Mouse (Mus musculus) lung, embryonic 16.5 days (tissue): ENCODE results near the gene Car5a. TPM values are rescaled to one million over a fixed set of nuclear protein-coding genes. Genes with fewer than 3 reads are reported as not detected.
A peak's percentile ranks its signal among the peaks of the same experiment; 100 is the strongest.

Experiments
- ATAC-seq: fragments of 200-750 bp; cut with Nextera tagmentation; 2 replicates; pipeline ENCODE4 v1.8.0; 2017; ENCODE audit warnings: low read depth, mild to moderate bottlenecking, moderate library complexity
- H3K27ac ChIP-seq: fragments of 300-500 bp; sonication (generic); 2 replicates; pipeline ENCODE4 v1.5.1; 2014; ENCODE audit warnings: mild to moderate bottlenecking, control low read depth, low read length
- H3K27me3 ChIP-seq: fragments of 300-500 bp; sonication (generic); 2 replicates; pipeline ENCODE4 v1.6.1; 2014; ENCODE audit warnings: low read depth, low read length, mixed read lengths; ENCODE audit not compliant: control insufficient read depth, insufficient read depth
- H3K36me3 ChIP-seq: fragments of 300-500 bp; sonication (generic); 2 replicates; pipeline ENCODE4 v1.6.1; 2014; ENCODE audit warnings: low read length; ENCODE audit not compliant: control insufficient read depth, insufficient read depth
- H3K4me1 ChIP-seq: fragments of 300-500 bp; sonication (generic); replicated peaks from 2 replicates; pipeline ENCODE4 v1.6.1; 2014; ENCODE audit warnings: low read length, mixed read lengths; ENCODE audit not compliant: control insufficient read depth, insufficient read depth
- H3K4me2 ChIP-seq: fragments of 300-500 bp; sonication (generic); 2 replicates; pipeline ENCODE4 v1.6.1; 2014; ENCODE audit warnings: low read depth, low read length, control low read depth
- H3K4me3 ChIP-seq: fragments of 300-500 bp; sonication (generic); 2 replicates; pipeline ENCODE4 v1.5.1; 2014; ENCODE audit warnings: mild to moderate bottlenecking, low read length, control low read depth
- H3K9ac ChIP-seq: fragments of 300-500 bp; sonication (generic); 2 replicates; pipeline ENCODE4 v1.6.1; 2014; ENCODE audit warnings: low read length, control low read depth
- H3K9me3 ChIP-seq: fragments of 300-500 bp; sonication (generic); 2 replicates; pipeline ENCODE4 v1.6.1; 2016; ENCODE audit warnings: low read length; ENCODE audit not compliant: control insufficient read depth
- WGBS: fragments of 180-500 bp; shearing (Covaris S2); extraction: QIAGEN DNeasy Blood & Tissue Kit; methylation state at CpG from one replicate; pipeline ENCODE4 v1.1.7; 2014; 5-methylcytosine and 5-hydroxymethylcytosine counted together
- polyA plus RNA-seq: library from polyadenylated mRNA; unstranded; fragments of >200 nt; fragmentation: Nextera tagmentation; extraction: Ambion mirVana; gene quantifications from 2 replicates; pipeline ENCODE4 v1.2.1, GENCODE M21; 2015

The Car5a gene
- polyA plus RNA-seq, 1 experiment from 2014 or later = not detected

- Histone ChIP-seq H3K4me2 (no peak overlapping the region), H3K27ac (no peak overlapping the region), H3K9me3 (no peaks in the 10 kb centered on the region), H3K9ac (no peak overlapping the region), H3K4me1 (no peaks in the 10 kb centered on the region), H3K36me3 (peaks cover 38% of the 10 kb centered on the region), H3K4me3 (no peak overlapping the region), H3K27me3 (no peaks in the 10 kb centered on the region)
- ATAC-seq = peak; percentile 72; the same call in 1 of the 2 replicates
- 71% methylated on average over 8 of the region's 8 CpGs for WGBS
Measured at GRCm38 (mm10) chr8:121977819-121978590, 33.3 kb upstream of the Car5a start.

DNA sequence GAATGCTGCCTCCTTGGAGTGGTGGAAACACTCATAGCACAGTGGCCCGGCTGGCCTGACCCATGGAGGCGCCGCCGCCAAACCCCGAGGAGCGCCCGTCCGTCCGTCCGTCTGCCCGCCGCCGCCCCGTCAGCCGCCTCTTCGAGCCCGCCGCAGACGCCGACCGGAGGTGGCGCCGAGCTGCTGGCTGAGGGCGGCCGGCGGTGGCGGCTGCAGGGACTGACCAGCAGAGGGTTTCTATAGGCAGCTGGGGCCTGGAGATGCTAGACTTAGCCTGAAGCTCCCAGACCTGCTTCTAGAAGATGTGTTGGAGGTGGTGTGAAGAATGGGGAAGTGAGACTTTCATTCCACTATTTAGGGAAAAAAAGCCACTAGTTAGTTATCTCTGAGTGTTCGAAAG, 29.2 kb upstream of the Car5a start:
- Histone ChIP-seq H3K4me2 (no peak overlapping the region), H3K27ac (no peak overlapping the region), H3K4me1 (no peaks in the 10 kb centered on the region; the same call in 1 of the 2 replicates), H3K27me3 (no peaks in the 10 kb centered on the region), H3K36me3 (peaks cover 28% of the 10 kb centered on the region), H3K9me3 (no peaks in the 10 kb centered on the region), H3K9ac (no peak overlapping the region), H3K4me3 (no peak overlapping the region)
- 90% methylated on average over 28 of the region's 28 CpGs for WGBS
- ATAC-seq = no peak

GRCm38 (mm10) chr8:121971488-121972058, 26.9 kb upstream of the Car5a start:
- no peak overlapping the region for H3K27ac ChIP-seq
- ATAC-seq = no peak
- 69% methylated on average over 17 of the region's 17 CpGs for WGBS

DNA sequence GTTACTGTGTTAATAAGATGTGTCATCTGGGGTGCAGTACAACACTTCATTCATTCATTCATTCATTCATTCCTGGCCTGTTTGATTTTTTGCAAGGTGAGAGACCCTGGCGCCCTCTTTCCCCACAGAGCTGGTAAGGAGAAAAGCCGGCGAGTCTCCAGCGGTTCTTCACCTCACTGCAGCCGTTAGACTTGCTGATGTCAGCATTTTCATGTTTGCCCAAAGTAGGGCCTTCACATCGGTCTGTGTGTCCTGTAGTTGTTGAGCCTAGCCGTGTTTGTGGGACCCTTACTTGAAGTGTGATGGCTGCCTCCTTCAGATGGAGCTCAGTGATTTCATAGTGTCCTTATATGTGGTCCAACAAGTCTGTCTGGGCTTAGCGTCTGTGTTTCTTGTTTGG, 25.5 kb upstream of the Car5a start:
- WGBS = 65% methylated on average over 8 of the region's 8 CpGs
- no peak for ATAC-seq

More at GRCm38 (mm10) chr8:121971488-121972058, 26.9 kb upstream of the Car5a start:
- Histone ChIP-seq H3K4me1 (peaks cover 12% of the 10 kb centered on the region), H3K36me3 (peaks cover 17% of the 10 kb centered on the region), H3K4me2 (no peak overlapping the region), H3K9ac (no peak overlapping the region), H3K9me3 (no peaks in the 10 kb centered on the region), H3K27me3 (no peaks in the 10 kb centered on the region), H3K4me3 (no peak overlapping the region)

GRCm38 (mm10) chr8:121968542-121968941, 23.8 kb upstream of the Car5a start:
- peaks cover 15% of the 10 kb centered on the region for H3K4me1 ChIP-seq
- H3K9me3 ChIP-seq = no peaks in the 10 kb centered on the region
- no peak for ATAC-seq
- 52% methylated on average over 4 of the region's 4 CpGs for WGBS
- H3K9ac ChIP-seq = no peak overlapping the region
- no peak overlapping the region for H3K4me3 ChIP-seq
- H3K36me3 ChIP-seq = no peaks in the 10 kb centered on the region
- H3K27ac ChIP-seq = peak overlapping the region; percentile 10; the same call in 1 of the 2 replicates
- no peaks in the 10 kb centered on the region for H3K27me3 ChIP-seq
- no peak overlapping the region for H3K4me2 ChIP-seq

More for the DNA sequence above, 25.5 kb upstream of the Car5a start:
- Histone ChIP-seq H3K36me3 (peaks cover 4% of the 10 kb centered on the region), H3K27me3 (no peaks in the 10 kb centered on the region), H3K4me2 (no peak overlapping the region), H3K27ac (no peak overlapping the region), H3K9ac (no peak overlapping the region), H3K4me3 (no peak overlapping the region), H3K4me1 (peaks cover 12% of the 10 kb centered on the region), H3K9me3 (no peaks in the 10 kb centered on the region)

DNA sequence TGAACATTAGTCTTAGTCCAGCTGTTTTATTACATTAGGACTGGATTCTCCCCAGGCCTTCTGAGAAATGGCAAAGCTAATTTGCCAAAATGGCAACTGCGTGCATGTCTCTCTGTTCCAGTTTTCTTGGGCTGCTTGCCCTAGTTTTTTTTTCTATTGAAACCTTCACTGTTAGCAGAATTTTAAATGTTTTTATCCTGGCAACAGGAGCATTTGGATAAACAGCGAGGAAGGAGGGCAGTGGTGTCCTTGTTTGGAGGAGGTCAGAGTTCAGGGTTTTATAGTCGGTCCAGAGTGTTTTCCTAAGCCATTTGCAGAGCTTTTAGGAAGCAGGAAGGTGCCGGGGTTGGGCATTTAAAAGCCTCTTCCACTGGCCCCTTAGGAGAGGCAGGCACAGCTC, 23.3 kb upstream of the Car5a start:
- ATAC-seq = no peak
- WGBS = 43% methylated on average over 4 of the region's 4 CpGs
- Histone ChIP-seq H3K4me1 (peaks cover 15% of the 10 kb centered on the region), H3K4me2 (no peak overlapping the region), H3K9me3 (no peaks in the 10 kb centered on the region), H3K27ac (peak overlapping the region; percentile 10; the same call in 1 of the 2 replicates), H3K9ac (no peak overlapping the region), H3K27me3 (no peaks in the 10 kb centered on the region), H3K36me3 (no peaks in the 10 kb centered on the region), H3K4me3 (no peak overlapping the region)

DNA sequence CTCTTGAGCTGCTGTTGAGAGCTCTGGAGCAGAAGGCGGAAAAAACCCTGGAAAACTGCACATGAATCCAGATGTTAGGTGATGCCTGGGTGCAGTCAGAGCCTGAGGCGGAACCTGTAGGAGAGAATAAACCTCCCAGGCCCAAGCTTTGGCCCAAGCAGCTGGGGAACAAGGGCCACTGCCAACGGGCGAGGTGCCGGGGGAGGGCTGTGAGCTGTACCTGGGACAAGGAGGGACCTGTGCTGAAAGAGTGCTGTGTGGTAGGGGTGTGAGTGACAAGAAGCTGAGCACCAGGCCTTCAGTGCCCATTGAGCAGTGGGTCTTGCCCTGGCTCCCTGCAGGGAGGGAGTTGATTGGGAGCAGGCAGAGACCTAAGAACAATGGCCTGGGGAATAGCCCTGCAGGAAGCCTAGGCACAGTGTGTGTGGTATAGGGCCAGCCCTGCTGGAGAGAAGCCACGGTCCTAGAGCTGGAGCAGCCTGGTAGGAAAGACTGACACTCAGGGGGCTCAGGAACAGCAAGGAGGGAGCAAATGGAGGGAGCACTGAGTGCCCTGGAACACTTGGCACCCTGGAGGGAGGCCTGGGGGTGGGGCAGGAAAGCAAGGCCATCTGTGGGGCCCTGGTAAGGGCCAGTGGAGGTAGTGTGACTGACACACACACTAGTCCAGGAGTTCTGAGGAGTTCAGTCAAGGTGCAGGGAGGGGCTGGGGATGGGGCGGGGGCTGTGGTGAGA, 22.2 kb upstream of the Car5a start:
- Histone ChIP-seq H3K36me3 (no peaks in the 10 kb centered on the region), H3K27ac (no peak overlapping the region), H3K4me3 (no peak overlapping the region), H3K4me2 (no peak overlapping the region), H3K9ac (peak overlapping the region; percentile 38; the same call in 1 of the 2 replicates), H3K9me3 (no peaks in the 10 kb centered on the region), H3K27me3 (no peaks in the 10 kb centered on the region), H3K4me1 (peaks cover 21% of the 10 kb centered on the region)
- ATAC-seq = peak; percentile 29; the same call in 1 of the 2 replicates
- 63% methylated on average over 7 of the region's 7 CpGs for WGBS

DNA sequence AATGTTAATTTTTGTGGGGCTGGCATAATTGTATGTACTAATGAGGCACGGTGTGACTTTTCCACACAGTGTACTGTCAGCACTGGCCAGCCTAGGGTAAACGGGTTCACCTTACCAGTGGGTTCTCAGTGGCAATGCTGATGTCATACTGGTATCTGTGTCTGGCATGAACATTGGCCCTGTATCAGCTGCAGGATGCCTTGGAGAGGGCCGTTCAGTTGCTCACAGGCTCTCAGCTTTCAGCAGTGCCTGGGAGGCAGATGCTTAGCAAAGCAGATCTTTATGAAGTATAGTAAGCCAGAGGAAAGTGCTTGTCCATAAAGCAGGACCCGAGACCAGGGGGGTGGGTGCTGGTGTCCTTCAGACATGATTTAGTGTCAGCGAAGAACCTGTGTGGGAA, 21.4 kb upstream of the Car5a start:
- Histone ChIP-seq H3K36me3 (no peaks in the 10 kb centered on the region), H3K4me2 (no peak overlapping the region), H3K4me1 (peaks cover 21% of the 10 kb centered on the region), H3K9me3 (no peaks in the 10 kb centered on the region), H3K27me3 (no peaks in the 10 kb centered on the region), H3K27ac (no peak overlapping the region), H3K9ac (no peak overlapping the region), H3K4me3 (no peak overlapping the region)
- no peak for ATAC-seq
- WGBS = 53% methylated on average over 5 of the region's 5 CpGs
